15 mouse cellular contexts compared by ENCODE assay signal in genomic region chr5:39281021-39281420, GRCm38 (mm10).
DNase-seq lines count a peak whose midpoint lies in the region; ATAC-seq lines count a peak whose summit lies in the region.
"Had no signal": no experiment of that assay in that cellular context is flagged by ENCODE, and none has a peak within 500 bp of the region (broad histone marks: within the 10 kb centered on the region; RNA-seq: fewer than 3 reads in every experiment).

No protein-coding gene starts in this region.

- ATAC-seq in cerebellum, adult (ENCODE audit: insufficient number of reproducible peaks, low FRiP score, low TSS enrichment): no peak
- ATAC-seq: forebrain, embryonic 14.5 days; forebrain, embryonic 16.5 days had no signal

- peak; percentile 64 for DNase-seq in adrenal gland, adult 2 months
- DNase-seq in adrenal gland, postnatal 10 days: no peak
- DNase-seq in adrenal gland, postnatal 14 days: peak; percentile 10
- no peak for DNase-seq in adrenal gland, postnatal 25 days
- DNase-seq: cerebellum, adult 11 months; cerebellum, adult 18-20 months; cerebellum, adult 8-10 months; cerebellum, adult 9-11 months; cerebellum, postnatal 14 days; cerebellum, postnatal 36 days; embryo, embryonic 11 days; gastrocnemius, adult 2 months had no signal

Comparison
In these comparisons a context has a peak if more than half of its experiments do, and no peak if none do; other contexts are left out.
1. DNase-seq: peak in adrenal gland, adult 2 months (single experiment) and adrenal gland, postnatal 14 days (single experiment); none in adrenal gland, postnatal 10 days (single experiment) and adrenal gland, postnatal 25 days (single experiment).